Mouse (Mus musculus) liver, postnatal 0 days (tissue): ENCODE results near the gene Mrpl43.

Experiments used
- CTCF ChIP-seq: sonication (generic); IDR thresholded peaks from 2 replicates; pipeline ENCODE4 v1.5.1; 2016; ENCODE audit warnings: antibody characterized with exemption, low read depth
- EP300 ChIP-seq: IDR thresholded peaks from 2 replicates; pipeline ENCODE4 v1.6.1; 2016; ENCODE audit warnings: antibody characterized with exemption, low read depth, mild to moderate bottlenecking

GRCm38 (mm10) chr19:45021362-45021761 lies 15.1 kb upstream of the Mrpl43 start:
- TF ChIP-seq CTCF (no peak), EP300 (no peak)
